Mouse (Mus musculus) liver, embryonic 14.5 days (tissue): ENCODE results near the gene Uncx.

Experiments
- CTCF ChIP-seq: IDR thresholded peaks from 2 replicates; pipeline ENCODE4 v1.5.1; 2016; ENCODE audit warnings: antibody characterized with exemption, low read depth, control low read depth
- EP300 ChIP-seq: IDR thresholded peaks from 2 replicates; pipeline ENCODE4 v1.6.1; 2016; ENCODE audit warnings: antibody characterized with exemption, low read depth

DNA sequence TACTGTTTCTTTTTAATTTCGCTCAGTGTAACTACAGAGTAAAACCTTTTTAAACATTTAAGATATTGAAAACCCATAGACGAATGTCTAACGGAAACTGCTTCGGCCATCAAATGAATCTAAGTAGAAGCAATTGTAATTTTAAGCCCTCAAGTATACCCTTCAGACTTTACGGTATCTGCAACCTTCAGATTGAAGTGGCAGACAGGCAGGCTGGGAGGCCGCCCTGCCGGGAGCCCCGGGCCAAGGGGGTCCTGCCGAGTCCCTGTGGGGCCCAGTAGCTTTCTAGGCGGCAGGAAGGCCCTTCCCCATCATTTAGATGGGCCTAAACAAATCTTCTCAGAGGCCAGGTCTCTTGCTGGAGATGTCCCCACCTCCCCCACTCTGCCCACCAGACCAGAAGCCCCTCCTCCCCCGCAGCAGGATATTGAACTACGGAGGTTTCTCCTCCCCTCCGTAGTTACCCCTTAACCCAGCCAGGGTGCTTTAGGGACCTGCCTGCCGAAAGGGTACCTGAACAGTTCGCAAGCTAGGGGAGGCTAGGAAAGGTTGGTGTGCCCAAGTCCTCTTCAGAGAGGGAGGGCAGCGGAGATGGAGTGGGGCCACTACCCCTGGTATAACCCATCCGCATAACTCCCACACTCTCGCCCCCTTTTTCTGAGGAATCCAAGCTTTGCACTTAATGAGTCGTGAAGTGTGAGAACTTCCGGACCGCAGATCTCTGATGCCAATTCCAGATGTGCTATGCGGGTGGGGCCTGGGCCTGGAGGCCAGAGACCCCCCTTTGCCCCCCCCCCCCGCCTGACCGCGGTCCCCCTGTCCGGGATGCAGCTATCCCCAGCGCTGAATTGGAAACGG, 11.4 kb downstream of the Uncx start:
- TF ChIP-seq CTCF = no peak
- TF ChIP-seq EP300 = no peak
